Mouse (Mus musculus) olfactory bulb, adult 2 months (tissue): ENCODE results near the gene Kmt5c. TPM values are rescaled to one million over a fixed set of nuclear protein-coding genes. Genes with fewer than 3 reads are reported as not detected.

Experiments
- H3K27ac ChIP-seq: fragments of 200-500 bp; 2 replicates; pipeline ENCODE4 v1.5.1; 2012; ENCODE audit warnings: low read depth, low read length; ENCODE audit not compliant: insufficient read depth
- H3K4me1 ChIP-seq: fragments of 200-500 bp; 2 replicates; pipeline ENCODE4 v1.6.1; 2012; ENCODE audit warnings: low read length; ENCODE audit not compliant: control insufficient read depth, insufficient read depth
- H3K4me3 ChIP-seq: fragments of 200-500 bp; 2 replicates; pipeline ENCODE4 v1.5.1; 2012; ENCODE audit warnings: mild to moderate bottlenecking, low read depth, low read length, moderate library complexity; ENCODE audit not compliant: insufficient read depth
- CTCF ChIP-seq: fragments of 200-500 bp; IDR thresholded peaks from 2 replicates; pipeline ENCODE4 v1.5.1; 2012; ENCODE audit warnings: low read depth, mild to moderate bottlenecking, low read length, moderate library complexity; ENCODE audit not compliant: insufficient read depth
- POLR2A ChIP-seq: fragments of 200-500 bp; IDR thresholded peaks from 2 replicates; pipeline ENCODE4 v1.6.1; 2012; ENCODE audit warnings: mild to moderate bottlenecking, low read depth, low read length, moderate library complexity; ENCODE audit not compliant: insufficient read depth
- WGBS: fragments of 180-500 bp; shearing (Covaris S2); methylation state at CpG from one replicate; pipeline ENCODE4 v1.1.7; 2018; 5-methylcytosine and 5-hydroxymethylcytosine counted together
- polyA plus RNA-seq: library from polyadenylated mRNA; stranded (reverse); fragments of >200 nt; gene quantifications from 2 replicates; pipeline ENCODE4 v1.2.4, GENCODE M21; 2012; ENCODE audit warnings: low replicate concordance; ENCODE audit not compliant: missing spikeins, insufficient read depth, insufficient read length

The Kmt5c gene
- polyA plus RNA-seq, 1 experiment, result not detected

DNA sequence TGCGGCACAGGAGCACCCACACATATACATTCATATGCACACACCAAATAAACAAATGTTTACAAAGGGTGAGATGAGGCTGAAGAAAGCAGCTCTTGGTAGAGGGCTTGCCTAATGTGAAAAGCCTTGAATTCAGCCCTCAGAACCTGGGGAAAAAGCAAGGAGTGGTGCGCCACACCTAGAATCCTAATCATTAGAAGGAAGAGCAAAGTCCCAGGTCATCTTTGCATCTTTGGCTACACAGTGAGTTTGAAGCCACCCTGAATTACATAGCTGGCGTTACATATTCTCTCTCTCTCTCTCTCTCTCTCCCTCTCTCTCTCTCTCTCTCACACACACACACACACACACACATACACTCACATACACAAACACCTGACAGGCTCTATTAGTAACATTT, 20.6 kb upstream of the Kmt5c start:
- TF ChIP-seq CTCF, result no peak
- TF ChIP-seq POLR2A, result no peak
- Histone ChIP-seq H3K27ac (no peak overlapping the region), H3K4me3 (no peak overlapping the region), H3K4me1 (no peaks in the 10 kb centered on the region; the same call in 1 of the 2 replicates)
- 84% methylated on average over 3 of the region's 3 CpGs for WGBS

DNA sequence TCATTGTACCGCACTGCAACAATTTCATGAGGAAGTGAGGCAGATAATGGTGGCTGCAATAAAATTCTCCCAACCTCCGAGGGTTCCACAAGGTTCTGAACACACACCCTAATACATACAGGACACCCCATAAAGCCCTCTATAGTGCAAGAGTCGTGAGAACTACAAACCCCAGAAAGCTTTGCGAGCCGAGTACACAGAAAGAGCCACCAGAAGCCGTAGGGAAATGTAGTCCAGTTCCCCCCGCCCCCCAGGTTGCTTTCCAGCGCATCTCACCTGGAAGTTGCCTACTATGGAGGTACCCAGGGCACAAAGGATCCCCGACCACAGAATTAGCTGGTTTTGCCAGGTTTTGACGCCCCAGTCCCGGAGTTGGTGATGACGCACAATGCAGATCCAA, 16.4 kb upstream of the Kmt5c start:
- Histone ChIP-seq H3K4me3 (peak overlapping the region; percentile 48), H3K27ac (no peak overlapping the region), H3K4me1 (no peaks in the 10 kb centered on the region; the same call in 1 of the 2 replicates)
- WGBS, result 32% methylated on average over 12 of the region's 12 CpGs
- TF ChIP-seq POLR2A (no peak), CTCF (no peak)

DNA sequence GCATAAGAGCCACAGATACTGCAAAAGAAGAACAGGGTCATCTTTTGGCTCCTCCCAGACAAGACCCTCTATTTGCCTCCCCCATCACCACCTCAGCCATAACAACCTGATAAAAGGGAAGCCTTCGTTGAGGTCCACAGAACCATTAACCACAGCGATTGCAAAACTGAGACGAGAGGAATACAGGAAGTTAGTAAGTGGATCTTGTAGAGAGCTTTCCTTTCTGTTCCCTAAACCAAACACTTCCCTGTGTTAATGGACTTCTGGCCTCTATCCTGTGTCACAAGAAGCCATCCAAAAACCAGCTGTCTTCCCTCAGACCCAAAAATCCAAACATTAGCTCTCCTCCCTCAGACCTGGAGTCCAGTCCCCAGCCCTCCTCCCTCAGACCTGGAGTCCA, 15.6 kb upstream of the Kmt5c start:
- Histone ChIP-seq H3K27ac (no peak overlapping the region), H3K4me1 (no peaks in the 10 kb centered on the region; the same call in 1 of the 2 replicates), H3K4me3 (no peak overlapping the region)
- WGBS, result 73% methylated on average over 3 of the region's 3 CpGs
- TF ChIP-seq POLR2A (no peak), CTCF (no peak)

DNA sequence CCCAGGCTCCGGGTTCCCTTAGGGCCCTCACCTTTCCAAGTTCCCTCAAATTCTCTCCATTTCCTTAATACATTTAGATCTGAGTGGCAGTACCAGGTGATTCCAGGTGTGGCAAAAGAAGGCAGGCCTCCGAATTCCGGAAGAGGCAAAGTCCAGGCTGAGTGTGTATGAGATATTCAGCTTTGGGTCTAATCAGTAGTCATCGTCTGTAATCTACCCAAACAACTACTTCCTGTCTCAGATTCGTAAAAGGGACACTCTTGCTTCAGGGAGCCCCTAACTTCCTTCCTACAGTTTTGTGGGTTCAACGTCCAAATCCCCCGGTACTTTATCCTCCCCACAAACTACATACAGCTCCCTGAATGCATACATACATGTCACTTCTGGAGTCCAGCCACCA, 14.7 kb upstream of the Kmt5c start, which contains the start of gene Tmem150b:
Gene Tmem150b (minus strand): TSS at position 81 of the 400 bp plus-strand sequence.
- no peak within 1 kb of the TSS for H3K27ac ChIP-seq
- no peak within 1 kb of the TSS for H3K4me3 ChIP-seq
- TF ChIP-seq CTCF (no peak), POLR2A (no peak)
- 86% methylated on average over 7 of the region's 7 CpGs for WGBS
- H3K4me1 ChIP-seq, result no peaks in the 10 kb centered on the region; the same call in 1 of the 2 replicates

DNA sequence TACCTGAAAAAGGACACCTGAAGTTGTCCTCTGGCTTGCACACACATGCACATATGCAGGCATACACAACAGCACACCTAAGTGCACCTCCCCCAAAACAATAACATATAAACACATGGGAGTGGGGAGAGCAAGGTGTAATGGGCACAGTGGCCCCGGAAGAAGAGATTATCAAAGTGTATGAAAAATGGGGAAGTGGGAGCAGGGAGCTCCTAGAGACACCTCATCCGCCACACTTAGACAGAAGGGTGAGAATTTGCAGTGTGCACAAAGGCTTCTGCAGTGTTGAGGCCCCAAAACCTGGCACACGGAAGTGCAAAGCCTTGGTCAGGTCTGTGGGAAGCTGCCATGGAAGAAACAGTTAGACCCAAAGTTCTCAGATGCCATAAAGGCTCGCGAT, 8.8 kb upstream of the Kmt5c start:
- 80% methylated on average over 5 of the region's 5 CpGs for WGBS
- Histone ChIP-seq H3K4me1 (no peaks in the 10 kb centered on the region), H3K4me3 (no peak overlapping the region), H3K27ac (no peak overlapping the region)
- TF ChIP-seq POLR2A, result no peak

DNA sequence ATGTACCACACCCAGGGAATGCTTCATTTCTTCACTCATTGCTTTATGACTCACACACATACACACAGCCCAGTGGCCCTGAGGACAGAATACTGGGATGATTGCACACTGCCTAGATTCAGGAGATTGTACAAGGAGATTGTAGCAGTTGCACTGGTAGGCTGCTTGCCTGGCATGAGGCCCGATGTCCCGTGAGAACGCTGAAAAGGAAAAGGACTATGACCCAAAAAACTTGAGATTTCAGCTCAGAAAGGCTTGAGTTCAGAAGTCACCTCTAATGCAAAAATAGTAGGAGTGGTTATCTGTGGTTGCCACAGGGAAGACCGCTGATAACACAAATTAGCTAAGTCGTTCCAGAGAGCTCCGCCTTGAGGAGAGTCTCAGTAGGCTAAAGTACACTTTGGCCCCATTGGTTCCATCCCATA, 6.9 kb upstream of the Kmt5c start:
- no peak overlapping the region for H3K4me3 ChIP-seq
- 68% methylated on average over 6 of the region's 6 CpGs for WGBS
- H3K27ac ChIP-seq, result no peak overlapping the region
- no peak for TF ChIP-seq CTCF
- TF ChIP-seq POLR2A, result no peak
- H3K4me1 ChIP-seq, result no peaks in the 10 kb centered on the region

DNA sequence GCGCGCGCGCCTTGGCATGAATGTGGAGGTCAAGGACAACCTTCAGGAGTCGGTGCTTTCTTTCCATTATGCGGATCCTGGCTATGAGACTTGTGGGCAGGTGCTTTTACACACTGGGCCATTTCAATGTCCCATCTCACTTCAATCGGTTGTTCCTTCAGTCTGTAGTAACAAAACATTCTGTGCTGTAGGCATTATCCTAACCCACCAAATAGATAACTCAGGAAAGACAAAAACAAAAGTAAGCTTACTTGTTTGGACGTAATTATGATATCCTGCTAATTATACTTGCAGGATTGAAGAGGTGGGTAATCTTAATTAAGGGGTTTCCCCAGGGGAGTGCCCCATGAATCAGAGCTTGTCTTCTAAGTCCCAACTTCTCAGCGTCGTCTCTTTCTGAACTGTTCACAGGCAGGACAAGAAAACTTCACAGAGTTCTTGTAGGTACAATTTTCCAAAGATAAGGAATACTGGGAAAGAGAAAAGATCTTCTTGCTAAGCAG, 823 bp upstream of the Kmt5c start:
- TF ChIP-seq POLR2A (no peak), CTCF (no peak)
- Histone ChIP-seq H3K4me1 (peaks cover 26% of the 10 kb centered on the region), H3K27ac (peak overlapping the region; percentile 38; the same call in 1 of the 2 replicates), H3K4me3 (peak overlapping the region; percentile 37)
- 37% methylated on average over 10 of the region's 10 CpGs for WGBS

DNA sequence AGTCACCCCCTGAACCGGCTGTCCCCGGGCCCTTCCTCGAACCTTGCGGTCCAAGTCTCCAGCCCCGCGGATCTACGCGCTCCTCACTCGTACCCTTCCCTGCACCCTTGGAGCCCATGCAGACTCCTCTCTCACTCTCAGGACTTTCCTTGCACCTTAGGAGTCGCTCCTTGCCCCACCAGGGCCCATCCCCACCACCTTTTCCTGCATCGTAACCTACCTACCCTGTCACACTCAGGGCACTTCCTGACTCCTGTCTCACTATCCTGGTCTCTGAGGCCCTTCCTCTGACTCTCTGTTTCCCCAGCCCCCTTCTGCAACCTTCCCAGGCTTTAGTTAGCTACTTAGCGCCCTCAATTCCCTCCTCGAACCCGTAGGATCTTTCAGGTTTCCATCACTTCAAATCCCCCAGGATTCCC, 403 bp downstream of the Kmt5c start:
- WGBS, result under 1% methylated on average over 14 of the region's 14 CpGs
- Histone ChIP-seq H3K27ac (peak overlapping the region; percentile 95), H3K4me3 (peak overlapping the region; percentile 82), H3K4me1 (peaks cover 26% of the 10 kb centered on the region)
- TF ChIP-seq POLR2A (no peak), CTCF (no peak)

DNA sequence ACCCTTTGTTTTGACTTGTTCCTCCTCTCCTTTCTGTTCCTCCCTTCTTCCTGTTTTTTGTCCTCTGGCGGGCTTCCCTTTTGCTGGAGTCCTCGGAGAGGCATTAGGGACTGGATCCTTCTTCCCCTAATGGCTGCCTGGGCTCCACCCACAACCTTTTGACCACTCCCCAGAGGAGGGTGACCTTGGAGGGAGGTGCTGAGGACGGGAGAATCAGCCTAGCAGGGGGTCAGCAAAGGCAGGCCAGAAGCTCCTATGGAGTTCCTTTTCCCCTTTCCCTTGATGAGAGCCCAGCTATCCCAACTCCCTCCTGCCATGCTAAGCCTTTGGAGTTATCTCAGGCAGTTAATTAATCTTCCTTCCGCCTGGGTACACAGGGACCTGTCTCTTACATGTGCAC, 1.2 kb downstream of the Kmt5c start:
- WGBS, result 9% methylated on average over 4 of the region's 4 CpGs
- no peak for TF ChIP-seq CTCF
- no peak for TF ChIP-seq POLR2A
- H3K4me1 ChIP-seq, result peaks cover 26% of the 10 kb centered on the region
- peak overlapping the region; percentile 95; the same call in 1 of the 2 replicates for H3K27ac ChIP-seq
- peak overlapping the region; percentile 82 for H3K4me3 ChIP-seq
